Mouse (Mus musculus): ENCODE data around the gene Tmco3.
"Not testable (repeated sequence)": the region's sequence is repeated elsewhere in the genome, so short reads cannot be mapped to it uniquely, and the experiment has no call there.

The Tmco3 gene

GRCm38 (mm10) chr8:13306309-13306909, 18.4 kb downstream of the Tmco3 start:
- DNase-seq (ENCODE audit: low spot score in 2 of 2): no peak

- no peak for DNase-seq (ENCODE audit: low spot score in 2 of 2)
Measured at GRCm38 (mm10) chr8:13306916-13307315, 18.9 kb downstream of the Tmco3 start.

- no peak for DNase-seq (ENCODE audit: low spot score in 2 of 2)
Measured at GRCm38 (mm10) chr8:13314922-13315321, 26.9 kb downstream of the Tmco3 start.

- DNase-seq (ENCODE audit: low spot score in 2 of 2): no peak
Measured at GRCm38 (mm10) chr8:13316671-13317070, 28.7 kb downstream of the Tmco3 start.

GRCm38 (mm10) chr8:13326598-13326997, 38.6 kb downstream of the Tmco3 start:
- no peak for DNase-seq (ENCODE audit: low spot score in 2 of 2)

GRCm38 (mm10) chr8:13334671-13335070, 46.7 kb downstream of the Tmco3 start:
- no peak for DNase-seq (ENCODE audit: low spot score in 2 of 2)

GRCm38 (mm10) chr8:13337245-13337644, 49.3 kb downstream of the Tmco3 start:
- not testable (repeated sequence) for DNase-seq (ENCODE audit: low spot score in 2 of 2)

GRCm38 (mm10) chr8:13337678-13338077, 49.7 kb downstream of the Tmco3 start:
- DNase-seq (ENCODE audit: low spot score in 2 of 2): no peak

- DNase-seq (ENCODE audit: low spot score in 2 of 2): peak; percentile 64 to 74
Measured at GRCm38 (mm10) chr8:13338255-13338860, 50.4 kb downstream of the Tmco3 start, which contains the start of gene Tfdp1. Tfdp1 (plus strand) TSS chr8:13338751.

- DNase-seq (ENCODE audit: low spot score in 2 of 2): no peak
Measured at GRCm38 (mm10) chr8:13338901-13339645, 51.1 kb downstream of the Tmco3 start.

- DNase-seq (ENCODE audit: low spot score in 2 of 2): no peak
Measured at GRCm38 (mm10) chr8:13339646-13339990, 51.6 kb downstream of the Tmco3 start.

- DNase-seq (ENCODE audit: low spot score in 2 of 2): no peak
Measured at GRCm38 (mm10) chr8:13340650-13341049, 52.7 kb downstream of the Tmco3 start.

GRCm38 (mm10) chr8:13342340-13342739, 54.4 kb downstream of the Tmco3 start:
- DNase-seq (ENCODE audit: low spot score in 2 of 2): no peak

GRCm38 (mm10) chr8:13343134-13343533, 55.1 kb downstream of the Tmco3 start:
- no peak for DNase-seq (ENCODE audit: low spot score in 2 of 2)

- DNase-seq (ENCODE audit: low spot score in 2 of 2): no peak
Measured at GRCm38 (mm10) chr8:13350052-13350451, 62.1 kb downstream of the Tmco3 start.

GRCm38 (mm10) chr8:13351593-13351992, 63.6 kb downstream of the Tmco3 start:
- DNase-seq (ENCODE audit: low spot score in 2 of 2): no peak

- no peak for DNase-seq (ENCODE audit: low spot score in 2 of 2)
Measured at GRCm38 (mm10) chr8:13352601-13353000, 64.6 kb downstream of the Tmco3 start.

- DNase-seq (ENCODE audit: low spot score in 2 of 2): no peak
Measured at GRCm38 (mm10) chr8:13353155-13353833, 65.3 kb downstream of the Tmco3 start.

GRCm38 (mm10) chr8:13353883-13354282, 65.9 kb downstream of the Tmco3 start:
- no peak for DNase-seq (ENCODE audit: low spot score in 2 of 2)

GRCm38 (mm10) chr8:13356221-13356620, 68.2 kb downstream of the Tmco3 start:
- DNase-seq (ENCODE audit: low spot score in 2 of 2): no peak

- DNase-seq (ENCODE audit: low spot score in 2 of 2): no peak
Measured at GRCm38 (mm10) chr8:13356681-13357080, 68.7 kb downstream of the Tmco3 start.

- no peak for DNase-seq (ENCODE audit: low spot score in 2 of 2)
Measured at GRCm38 (mm10) chr8:13360213-13360612, 72.2 kb downstream of the Tmco3 start.
